28 mouse cellular contexts compared by ENCODE assay signal in genomic region chr15:37047403-37047802, GRCm38 (mm10). TPM values are rescaled to one million over a fixed set of nuclear protein-coding genes. Genes with fewer than 3 reads are reported as not detected.
DNase-seq lines count a peak whose midpoint lies in the region; ATAC-seq and TF ChIP-seq lines count a peak whose summit lies in the region.
"Had no signal": no experiment of that assay in that cellular context is flagged by ENCODE, and none has a peak within 500 bp of the region (broad histone marks: within the 10 kb centered on the region; RNA-seq: fewer than 3 reads in every experiment).

No protein-coding gene starts in this region.

- ATAC-seq in liver, embryonic 11.5 days (replicated peaks; ENCODE audit: low FRiP score), result 0 out of 2 replicates have a peak, but pooled peaks have one; percentile 41
- 0 out of 2 replicates have a peak, but pooled peaks have one; percentile 31 for ATAC-seq in liver, embryonic 14.5 days (ENCODE audit: insufficient read depth)
- peak; percentile 58 for ATAC-seq in megakaryocyte progenitor cell, adult 5-6 weeks (replicated peaks; ENCODE audit: poor library complexity)
- ATAC-seq: activated CD4-positive, CD25-positive, alpha-beta regulatory T cell, adult 4 months; CD4-positive, CD25-positive, alpha-beta regulatory T cell, adult 4 months; forebrain, embryonic 14.5 days; Patski had no signal

- H3K4me2 ChIP-seq in liver, embryonic 11.5 days, result no peak overlapping the region
- H3K4me2 ChIP-seq in liver, embryonic 14.5 days (ENCODE audit: low read depth), result no peak overlapping the region
- H3K4me2 ChIP-seq: embryonic facial prominence, embryonic 13.5 days; embryonic facial prominence, embryonic 15.5 days; forebrain, embryonic 12.5 days had no signal

- WGBS in liver, embryonic 11.5 days, result 66% methylated on average over 4 of the region's 4 CpGs
- 35% methylated on average over 4 of the region's 4 CpGs for WGBS in liver, embryonic 14.5 days (ENCODE audit: insufficient replicate concordance)

- H3K27ac ChIP-seq in liver, embryonic 11.5 days (ENCODE audit: low read depth, low read length), result no peak overlapping the region
- no peak overlapping the region for H3K27ac ChIP-seq in liver, embryonic 14.5 days
- H3K27ac ChIP-seq: embryonic facial prominence, embryonic 13.5 days; embryonic facial prominence, embryonic 15.5 days; forebrain, embryonic 10.5 days; forebrain, embryonic 12.5 days had no signal

- TF ChIP-seq CTCF in liver, embryonic 14.5 days (IDR thresholded peaks at IDR 0.05; ENCODE audit: low read depth), result no peak

- no peak for DNase-seq in liver, embryonic 11.5 days (ENCODE audit: low spot score)
- no peak for DNase-seq in liver
- no peak for DNase-seq in liver, embryonic 14.5 days (ENCODE audit: low read depth in 3 of 3, low spot score in 3 of 3)
- no peak for DNase-seq in left cerebral cortex, postnatal 25 days (ENCODE audit: low spot score in 2 of 2)
- DNase-seq in ovary, postnatal 10 days (ENCODE audit: low spot score), result no peak
- no peak for DNase-seq in ovary, adult 18-20 months (ENCODE audit: low spot score)
- DNase-seq: adrenal gland, adult 8-10 months; adrenal gland, postnatal 14 days; adrenal gland, postnatal 36 days; B cell, adult 2 months; cerebellum, adult 11-12 months; cerebellum, adult 2 months; cerebellum, adult 9-11 months; cerebellum, postnatal 14 days; cerebellum, postnatal 36 days; embryo, embryonic 11 days had no signal

- intact Hi-C loops in left cerebral cortex, postnatal 25 days (cut with DNase I), result no loop called here

- H3K4me1 ChIP-seq in liver, embryonic 11.5 days (replicated peaks; ENCODE audit: control insufficient read depth, insufficient read depth, low read length), result no peaks in the 10 kb centered on the region
- H3K4me1 ChIP-seq in liver, embryonic 14.5 days (replicated peaks; ENCODE audit: control insufficient read depth in 2 of 2, insufficient read depth in 2 of 2, low read length in 1 of 2), result no peaks in the 10 kb centered on the region
- H3K4me1 ChIP-seq: embryonic facial prominence, embryonic 15.5 days had no signal

- no peak for TF ChIP-seq EP300 in liver, embryonic 14.5 days (IDR thresholded peaks at IDR 0.05; ENCODE audit: low read depth)

- H3K9me3 ChIP-seq in liver, embryonic 11.5 days (ENCODE audit: control insufficient read depth, low read length), result no peaks in the 10 kb centered on the region
- no peaks in the 10 kb centered on the region for H3K9me3 ChIP-seq in liver, embryonic 14.5 days (ENCODE audit: control insufficient read depth, low read length)
- H3K9me3 ChIP-seq: embryonic facial prominence, embryonic 13.5 days; embryonic facial prominence, embryonic 15.5 days; forebrain, embryonic 10.5 days; forebrain, embryonic 12.5 days had no signal

- no peak overlapping the region for H3K9ac ChIP-seq in liver, embryonic 11.5 days (ENCODE audit: low read depth, low read length)
- H3K9ac ChIP-seq in liver, embryonic 14.5 days (replicated peaks), result no peak overlapping the region
- H3K9ac ChIP-seq: embryonic facial prominence, embryonic 13.5 days; embryonic facial prominence, embryonic 15.5 days; forebrain, embryonic 12.5 days had no signal

- no peaks in the 10 kb centered on the region for H3K36me3 ChIP-seq in liver, embryonic 11.5 days (ENCODE audit: control insufficient read depth, insufficient read depth, low read length)
- H3K36me3 ChIP-seq in liver, embryonic 14.5 days (replicated peaks; ENCODE audit: control insufficient read depth, insufficient read depth, low read depth), result no peaks in the 10 kb centered on the region
- H3K36me3 ChIP-seq: embryonic facial prominence, embryonic 13.5 days; embryonic facial prominence, embryonic 15.5 days; forebrain, embryonic 10.5 days; forebrain, embryonic 12.5 days; G1E had no signal

- no peaks in the 10 kb centered on the region for H3K27me3 ChIP-seq in liver, embryonic 11.5 days (replicated peaks; ENCODE audit: control insufficient read depth, insufficient read depth, low read length)
- no peaks in the 10 kb centered on the region for H3K27me3 ChIP-seq in liver, embryonic 14.5 days (ENCODE audit: control insufficient read depth, insufficient read depth, low read length)
- H3K27me3 ChIP-seq: CH12.LX; embryonic facial prominence, embryonic 13.5 days; embryonic facial prominence, embryonic 15.5 days; forebrain, embryonic 12.5 days; Patski had no signal

- H3K4me3 ChIP-seq in liver, embryonic 11.5 days (ENCODE audit: low read depth, low read length), result no peak overlapping the region
- no peak overlapping the region for H3K4me3 ChIP-seq in liver, embryonic 14.5 days (ENCODE audit: insufficient read depth in 1 of 2, low read depth in 2 of 2, low read length in 2 of 2)
- H3K4me3 ChIP-seq: embryonic facial prominence, embryonic 13.5 days; embryonic facial prominence, embryonic 15.5 days; erythroblast, embryonic 14.5 days; forebrain, embryonic 10.5 days; forebrain, embryonic 12.5 days had no signal

RNA-seq across cellular contexts. Expression of gene Zfp706, which starts 39.8 kb away (rescaled TPM):
- 419 and 426 TPM in 2 replicates for polyA plus RNA-seq in liver, embryonic 11.5 days (2014; fragmentation: Nextera tagmentation; extraction: Ambion mirVana)
- polyA plus RNA-seq in liver, embryonic 14.5 days (2012; rRNA removed), result 9.5 and 22.8 TPM in 2 replicates
- polyA plus RNA-seq in liver, embryonic 14.5 days (2014; fragmentation: Nextera tagmentation; extraction: Ambion mirVana), result 146 and 152 TPM in 2 replicates
- total RNA-seq in megakaryocyte progenitor cell, adult 5-6 weeks (2015), result 403 and 471 TPM in 2 replicates
- total RNA-seq in megakaryocyte progenitor cell, adult 5-6 weeks (2017), result 93.6 and 95.9 TPM in 2 replicates
- 100 to 1,000 TPM; 233 to 234 TPM for total RNA-seq in left cerebral cortex, postnatal 25 days (2021)
